Mouse (Mus musculus) cerebellum, adult 18-20 months (tissue): Measurements from ENCODE around the gene Ptx3.
"Not testable (repeated sequence)": the region's sequence is repeated elsewhere in the genome, so short reads cannot be mapped to it uniquely, and the experiment has no call there.

Experiments
- DNase-seq, 2 experiments: peaks; one replicate each; pipeline ENCODE4 v3.0.0; 2021

Gene Ptx3

DNA sequence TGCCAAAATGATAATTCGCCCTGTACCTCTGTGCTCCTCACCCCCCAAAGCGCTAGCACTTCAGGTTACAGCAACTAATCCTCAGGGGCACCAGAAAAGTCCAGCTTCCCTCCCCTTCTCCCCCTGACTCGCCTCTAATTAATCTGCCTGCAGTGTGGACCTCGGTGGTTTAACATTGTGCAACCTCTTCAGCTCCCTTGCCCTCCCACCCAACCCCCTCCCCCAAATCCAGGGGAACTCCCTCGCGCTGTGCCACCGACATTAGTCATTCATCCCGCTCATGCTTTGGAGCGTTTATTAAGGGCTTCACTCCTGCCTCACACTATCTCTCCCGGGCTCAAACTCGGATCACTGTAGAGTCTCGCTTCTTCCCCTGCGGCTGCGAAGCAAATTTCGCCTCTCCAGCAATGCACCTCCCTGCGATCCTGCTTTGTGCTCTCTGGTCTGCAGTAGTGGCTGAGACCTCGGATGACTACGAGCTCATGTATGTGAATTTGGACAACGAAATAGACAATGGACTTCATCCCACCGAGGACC lies at the start of gene Ptx3:
TSS of gene Ptx3 (plus strand) at position 256 of the 537 bp plus-strand sequence.
- DNase-seq = no peak

GRCm38 (mm10) chr3:66172907-66173306 lies 46.8 kb upstream of the Ptx3 start:
- no peak for DNase-seq

GRCm38 (mm10) chr3:66179647-66180046 lies 40.1 kb upstream of the Ptx3 start:
- DNase-seq = no peak

- DNase-seq = no peak
Measured at GRCm38 (mm10) chr3:66193910-66194562, 25.7 kb upstream of the Ptx3 start.

DNA sequence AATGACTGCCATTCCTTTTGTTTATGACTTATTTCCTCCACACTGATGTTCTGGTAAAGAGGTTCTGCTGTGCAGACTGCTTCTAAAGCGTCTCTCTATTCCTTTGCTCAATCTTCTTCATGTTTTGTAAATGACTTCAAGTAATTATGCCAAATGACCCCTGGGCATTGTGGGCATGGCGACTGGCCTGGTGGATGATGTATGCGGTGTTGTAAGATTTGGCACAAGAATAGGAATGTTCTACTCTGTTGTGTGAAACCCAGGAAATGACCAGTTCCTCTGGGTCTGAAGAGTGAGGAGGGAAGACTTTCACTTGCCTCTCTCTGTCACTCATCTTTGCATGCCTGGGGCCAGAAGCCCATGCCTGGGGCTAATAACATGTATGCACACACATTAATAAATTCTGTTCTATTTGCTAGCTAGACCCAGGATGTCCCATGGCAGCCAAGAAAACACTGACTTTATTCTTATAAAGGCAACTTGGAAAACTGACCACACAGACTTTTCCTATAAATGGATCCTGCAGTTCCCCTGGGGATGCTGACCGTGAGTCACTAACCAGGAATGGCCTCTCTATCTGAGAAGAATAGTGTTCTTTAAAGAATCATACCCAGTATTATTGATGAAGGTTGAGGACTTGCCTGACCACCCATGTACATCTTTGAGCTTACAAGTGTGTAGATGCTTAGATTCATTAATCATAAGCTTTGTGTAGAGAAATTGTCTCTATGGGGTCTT lies 10.7 kb upstream of the Ptx3 start:
- no peak for DNase-seq

- no peak for DNase-seq
Measured at GRCm38 (mm10) chr3:66213524-66213923, 6.2 kb upstream of the Ptx3 start.

- DNase-seq = no peak
Measured at GRCm38 (mm10) chr3:66215759-66216158, 4.0 kb upstream of the Ptx3 start.

GRCm38 (mm10) chr3:66220554-66221242 lies 988 bp downstream of the Ptx3 start:
- DNase-seq = peak in 1 of 2 experiments; percentile 8

DNA sequence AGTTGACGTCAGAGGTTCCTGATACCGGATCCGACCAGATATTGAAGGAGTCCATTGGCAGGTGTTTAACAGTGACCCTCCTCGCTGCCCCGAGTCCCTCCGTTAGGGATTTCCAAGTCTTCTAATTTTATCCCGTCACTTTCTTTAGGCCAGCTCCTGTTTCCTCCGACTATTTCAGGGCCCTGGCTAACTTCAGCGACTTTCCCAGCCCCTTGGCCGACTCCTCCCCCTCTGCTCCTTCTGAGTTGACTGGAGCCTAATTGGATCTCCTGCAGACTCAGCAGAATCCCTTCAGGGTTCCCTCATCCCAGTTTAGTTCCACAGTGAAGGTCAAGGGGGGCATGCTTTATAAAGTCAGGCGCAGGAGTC lies 1.5 kb downstream of the Ptx3 start:
- DNase-seq = no peak

- DNase-seq = no peak
Measured at GRCm38 (mm10) chr3:66224931-66225537, 5.3 kb downstream of the Ptx3 start.

DNA sequence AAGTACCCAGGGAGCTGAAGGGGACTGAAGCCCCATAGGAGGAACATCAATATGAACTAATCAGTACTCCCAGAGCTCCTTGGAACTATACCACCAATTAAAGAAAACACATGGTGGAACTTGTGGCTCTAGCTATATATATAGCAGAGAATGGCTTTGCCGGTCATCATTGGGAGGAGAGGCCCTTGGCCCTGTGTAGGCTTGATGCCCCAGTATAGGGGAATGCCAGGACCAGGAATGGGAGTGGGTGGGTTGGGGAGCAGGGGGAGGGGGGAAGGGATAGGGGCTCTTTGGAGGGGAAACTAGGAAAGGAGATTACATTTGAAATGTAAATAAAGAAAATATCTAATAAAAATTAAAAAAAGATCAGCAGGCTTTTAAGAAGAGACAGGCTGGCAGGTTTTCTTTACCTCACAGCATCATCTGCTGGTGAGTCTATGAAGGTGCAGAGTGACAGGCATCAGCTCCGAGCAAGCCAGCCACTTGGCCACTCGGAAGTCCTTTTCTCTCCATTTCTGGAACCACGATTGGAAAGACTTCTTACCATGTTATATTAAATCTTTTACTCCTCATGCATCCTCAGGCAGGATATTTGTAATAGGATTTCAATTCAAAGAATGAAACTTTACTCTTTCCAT lies 16.6 kb downstream of the Ptx3 start:
- DNase-seq = not testable (repeated sequence)

- DNase-seq = no peak
Measured at GRCm38 (mm10) chr3:66240476-66240875, 20.8 kb downstream of the Ptx3 start.

- no peak for DNase-seq
Measured at GRCm38 (mm10) chr3:66251842-66252241, 32.1 kb downstream of the Ptx3 start.

GRCm38 (mm10) chr3:66254504-66255105 lies 34.9 kb downstream of the Ptx3 start:
- DNase-seq = peak in 1 of 2 experiments; percentile 4

DNA sequence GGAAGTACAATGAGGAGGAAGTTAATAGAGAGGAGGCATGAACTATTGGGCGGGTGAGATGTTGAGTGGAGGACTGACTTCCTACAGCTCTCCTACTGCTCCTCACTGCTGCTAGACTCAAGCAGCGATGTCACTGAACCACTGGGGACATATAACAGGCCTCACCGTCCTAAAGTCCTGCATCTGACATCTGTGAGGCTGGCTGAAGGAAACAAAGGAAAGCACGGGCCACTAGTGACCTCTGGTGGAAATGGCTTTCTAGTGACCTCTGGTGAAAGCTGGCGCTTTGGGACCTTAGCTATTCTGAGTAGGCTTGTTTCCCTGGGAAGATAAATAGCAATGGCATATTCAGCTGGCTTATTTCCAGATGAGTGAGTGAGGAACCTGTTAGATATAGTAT lies 42.6 kb downstream of the Ptx3 start:
- DNase-seq = no peak

DNA sequence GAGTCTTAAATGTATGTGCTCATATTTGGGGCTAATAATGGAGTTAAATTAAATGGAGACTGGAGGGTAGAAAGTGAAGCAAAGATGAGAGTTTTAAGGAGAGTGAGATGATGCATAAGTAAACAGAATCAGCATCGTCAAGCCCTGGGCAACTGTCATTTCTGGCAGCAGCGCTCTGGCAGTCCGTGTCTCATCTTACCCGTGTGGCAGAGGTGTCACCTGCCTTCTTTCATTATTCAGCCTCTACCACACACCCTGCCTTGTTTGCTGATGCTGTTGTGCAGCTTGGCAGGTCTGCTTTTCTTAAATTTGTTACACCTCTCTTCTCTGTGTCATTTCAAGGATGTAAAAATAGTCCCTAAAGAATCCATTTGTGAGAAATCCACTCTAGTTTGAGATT lies 43.6 kb downstream of the Ptx3 start:
- DNase-seq = no peak
